Mouse (Mus musculus) testis, adult 2 months (tissue): ENCODE measurements around the gene Nudt22.

Experiments used
- CTCF ChIP-seq: fragments of 200-500 bp; IDR thresholded peaks from 2 replicates; pipeline ENCODE4 v1.5.1; 2012; ENCODE audit warnings: low read depth, mild to moderate bottlenecking, inconsistent platforms, low read length, moderate library complexity; ENCODE audit not compliant: control insufficient read depth, insufficient read depth, insufficient replicate concordance
- POLR2A ChIP-seq: fragments of 200-500 bp; IDR thresholded peaks from 2 replicates; pipeline ENCODE4 v1.6.1; 2012; ENCODE audit warnings: low read depth, mild to moderate bottlenecking, inconsistent platforms, low read length, moderate library complexity; ENCODE audit not compliant: control insufficient read depth

DNA sequence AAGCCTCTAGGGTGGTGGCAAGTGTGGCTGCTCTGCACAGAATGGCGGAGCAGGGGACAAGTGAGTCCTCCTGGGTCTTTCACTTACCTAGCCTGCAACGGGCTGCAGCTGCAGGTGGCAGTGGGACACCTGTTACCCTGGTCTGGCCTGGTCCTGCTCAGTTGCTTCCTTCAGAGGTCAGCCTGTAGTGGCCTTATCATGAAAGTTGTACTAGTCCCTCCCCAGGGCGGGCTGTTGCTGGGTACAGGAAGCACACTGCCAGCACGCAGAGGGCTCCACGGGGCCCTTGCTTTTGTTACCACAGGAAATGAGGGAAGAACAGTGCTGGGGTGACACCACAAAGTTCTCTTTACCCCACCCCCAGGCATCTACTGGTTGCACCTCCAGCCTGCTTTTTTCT, 23.3 kb upstream of the Nudt22 start, which contains the start of gene Fermt3:
- TF ChIP-seq CTCF (no peak), POLR2A (no peak)
